In the genomic region with DNA sequence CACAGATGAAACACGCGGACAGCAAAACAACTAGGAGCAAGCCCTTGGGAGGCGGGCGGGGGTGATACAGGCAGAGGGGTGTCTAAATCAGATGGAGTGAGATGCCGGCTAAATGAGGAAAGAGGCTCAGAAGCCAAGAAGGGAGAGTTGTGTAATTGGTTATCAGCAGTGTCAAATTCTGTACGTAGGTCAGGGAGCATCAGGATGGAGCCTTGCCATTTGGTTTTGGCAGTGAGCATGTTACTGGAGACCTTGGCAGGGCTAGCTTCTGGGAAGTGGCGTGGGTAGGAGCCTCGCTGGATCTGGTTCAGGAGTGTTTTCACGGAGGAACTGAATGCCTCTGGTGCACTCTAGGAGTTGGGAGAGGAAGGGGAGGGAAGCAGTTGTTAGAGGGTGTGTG, we compare ENCODE assay signal across 9 mouse cellular contexts. TPM values are rescaled to one million over a fixed set of nuclear protein-coding genes. Genes with fewer than 3 reads are reported as not detected.
DNase-seq lines count a peak whose midpoint lies in the region; ATAC-seq and TF ChIP-seq lines count a peak whose summit lies in the region.
"Had no signal": no experiment of that assay in that cellular context is flagged by ENCODE, and none has a peak within 500 bp of the region (broad histone marks: within the 10 kb centered on the region; RNA-seq: fewer than 3 reads in every experiment).

No protein-coding gene starts in this region.

- H3K4me2 ChIP-seq in kidney, embryonic 16.5 days (replicated peaks; ENCODE audit: low read depth, low read length), result no peak overlapping the region

- H3K27me3 ChIP-seq in kidney, embryonic 16.5 days (ENCODE audit: insufficient read depth, low read length), result no peaks in the 10 kb centered on the region
- no peaks in the 10 kb centered on the region for H3K27me3 ChIP-seq in thymus, adult 2 months (ENCODE audit: control insufficient read depth, insufficient read depth, low read length)

- no peak overlapping the region for H3K4me3 ChIP-seq in kidney, embryonic 16.5 days (ENCODE audit: low read length)
- H3K4me3 ChIP-seq in thymus, adult 2 months (ENCODE audit: control insufficient read depth, insufficient read depth, low read length), result no peak overlapping the region

- no peak overlapping the region for H3K27ac ChIP-seq in kidney, embryonic 16.5 days (ENCODE audit: low read length)
- no peak overlapping the region for H3K27ac ChIP-seq in thymus, adult 2 months (ENCODE audit: control insufficient read depth, insufficient read depth, low read length)

- no peak for TF ChIP-seq POLR2A in thymus, adult 2 months (IDR thresholded peaks at IDR 0.05; ENCODE audit: control insufficient read depth, extremely low read depth, insufficient read depth, low read length, poor library complexity)

- ATAC-seq in kidney, embryonic 16.5 days (ENCODE audit: low FRiP score, low TSS enrichment), result no peak

- DNase-seq in kidney, adult 18-20 months, result peak; percentile 54
- DNase-seq in adrenal gland, postnatal 10 days, result peak; percentile 81
- DNase-seq in fat pad, adult 2 months (ENCODE audit: extremely low read depth, low read depth, low spot score), result peak; percentile 91
- DNase-seq in kidney, postnatal 10 days, result peak; percentile 39
- DNase-seq in ovary, postnatal 36 days (ENCODE audit: low spot score), result peak; percentile 70
- DNase-seq in thymus, adult 2 months, result no peak
- DNase-seq in spleen, postnatal 14 days (ENCODE audit: low spot score in 2 of 2), result no peak

- WGBS in kidney, embryonic 16.5 days, result 72% methylated on average over 9 of the region's 9 CpGs
- WGBS in thymus, adult 2 months, result 89% methylated on average over 9 of the region's 9 CpGs

- TF ChIP-seq CTCF in thymus, adult 2 months (IDR thresholded peaks at IDR 0.05; ENCODE audit: borderline replicate concordance, control insufficient read depth, extremely low read depth, insufficient read depth, low read length, poor library complexity), result no peak

- no peaks in the 10 kb centered on the region for H3K4me1 ChIP-seq in kidney, embryonic 16.5 days (ENCODE audit: insufficient read depth, low read length)
- H3K4me1 ChIP-seq in thymus, adult 2 months (replicated peaks; ENCODE audit: control insufficient read depth, insufficient read depth, low read length), result no peaks in the 10 kb centered on the region

- H3K9ac ChIP-seq in kidney, embryonic 16.5 days (replicated peaks; ENCODE audit: low read length), result no peak overlapping the region

- H3K36me3 ChIP-seq in kidney, embryonic 16.5 days (ENCODE audit: insufficient read depth, low read length), result no peaks in the 10 kb centered on the region
- H3K36me3 ChIP-seq in thymus, adult 2 months (ENCODE audit: control insufficient read depth, insufficient read depth, low read length), result no peaks in the 10 kb centered on the region
- H3K36me3 ChIP-seq: G1E had no signal

- no peaks in the 10 kb centered on the region for H3K9me3 ChIP-seq in kidney, embryonic 16.5 days (ENCODE audit: low read length)
- H3K9me3 ChIP-seq: G1E had no signal

RNA-seq across cellular contexts. Expression of a gene that starts 58.7 kb away (rescaled TPM):
- polyA plus RNA-seq in kidney, embryonic 16.5 days (2015; fragmentation: Nextera tagmentation; extraction: Ambion mirVana), result 49.3 and 57.6 TPM in 2 replicates
- 10 to 100 TPM; 45.2 to 64.7 TPM for total RNA-seq in adrenal gland, postnatal 10 days (2021)
- 23.7 and 44.1 TPM in 2 replicates for polyA plus RNA-seq in thymus, adult 2 months (2012; rRNA removed)

Comparison
In these comparisons a context has a peak if more than half of its experiments do, and no peak if none do; other contexts are left out.
1. DNase-seq: peak in kidney, adult 18-20 months (single experiment), adrenal gland, postnatal 10 days (single experiment), fat pad, adult 2 months (single experiment), kidney, postnatal 10 days (single experiment) and ovary, postnatal 36 days (single experiment); none in thymus, adult 2 months (single experiment) and spleen, postnatal 14 days (0 of 2).